Mouse (Mus musculus): ENCODE measurements around the gene Olfr1380.
"Not testable (repeated sequence)": the region's sequence is repeated elsewhere in the genome, so short reads cannot be mapped to it uniquely, and the experiment has no call there.

DNA sequence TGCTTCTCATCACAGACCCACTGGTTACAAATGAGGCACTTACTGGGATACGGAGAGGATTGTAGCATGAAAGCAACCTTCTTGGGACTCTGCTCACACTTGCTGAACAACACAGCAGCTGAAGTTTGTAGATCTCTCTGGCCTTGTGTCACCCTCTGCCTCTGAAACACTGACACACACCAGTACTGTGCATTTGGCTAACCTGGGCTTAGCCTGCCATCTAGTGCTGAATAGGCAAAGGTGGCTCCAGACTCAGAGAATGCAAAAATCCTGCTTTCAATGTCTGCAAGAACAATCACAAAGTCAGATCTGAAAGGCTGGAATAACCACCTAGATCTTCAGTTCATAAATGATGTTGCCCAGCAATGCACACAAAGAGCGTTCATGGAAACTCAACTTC lies 20.0 kb upstream of the Olfr1380 start:
- TF ChIP-seq CTCF (IDR thresholded peaks at IDR 0.05; ENCODE audit: extremely low read depth, insufficient read depth, low read length) = peak; percentile 79
- TF ChIP-seq POLR2A (IDR thresholded peaks at IDR 0.05; ENCODE audit: extremely low read depth, insufficient read depth, low read length) = not testable (repeated sequence)

All from cortical plate, adult 2 months (tissue).